Mouse (Mus musculus) cerebellum, adult 2 months (tissue): ENCODE measurements around the gene 2610301B20Rik. TPM values are rescaled to one million over a fixed set of nuclear protein-coding genes. Genes with fewer than 3 reads are reported as not detected.

ENCODE experiments used
- DNase-seq, 2 experiments: peaks; one replicate each; pipeline ENCODE4 v3.0.0; 2021
- H3K27ac ChIP-seq: fragments of 200-500 bp; 2 replicates; pipeline ENCODE4 v1.5.1; 2012; ENCODE audit warnings: low read length, control low read depth, inconsistent platforms; ENCODE audit not compliant: insufficient read depth
- H3K27me3 ChIP-seq: fragments of 200-500 bp; 2 replicates; pipeline ENCODE4 v1.6.1; 2012; ENCODE audit warnings: inconsistent platforms, mild to moderate bottlenecking, low read length, moderate library complexity; ENCODE audit not compliant: control insufficient read depth, insufficient read depth
- H3K4me1 ChIP-seq: fragments of 200-500 bp; 2 replicates; pipeline ENCODE4 v1.6.1; 2011; ENCODE audit warnings: low read length; ENCODE audit not compliant: control insufficient read depth, insufficient read depth
- H3K4me3 ChIP-seq: fragments of 200-500 bp; replicated peaks from 2 replicates; pipeline ENCODE3; 2011; ENCODE audit warnings: mild to moderate bottlenecking, low read depth, low read length, control low read depth; ENCODE audit not compliant: insufficient read depth
- CTCF ChIP-seq: fragments of 200-500 bp; IDR thresholded peaks from 2 replicates; pipeline ENCODE4 v1.5.1; 2011; ENCODE audit warnings: low read depth, mild to moderate bottlenecking, control low read depth, low read length, moderate library complexity, borderline replicate concordance; ENCODE audit not compliant: insufficient read depth
- POLR2A ChIP-seq: fragments of 200-500 bp; IDR thresholded peaks from 2 replicates; pipeline ENCODE4 v1.6.1; 2011; ENCODE audit warnings: low read length, control low read depth, borderline replicate concordance; ENCODE audit not compliant: insufficient read depth
- WGBS: fragments of 180-500 bp; shearing (Covaris S2); methylation state at CpG from one replicate; pipeline ENCODE4 v1.1.7; 2018; 5-methylcytosine and 5-hydroxymethylcytosine counted together
- polyA plus RNA-seq: library from polyadenylated mRNA; depleted of rRNA; stranded (reverse); fragments of >200 nt; gene quantifications from 2 replicates; pipeline ENCODE4 v1.2.3, GENCODE M21; 2012

Gene 2610301B20Rik
- polyA plus RNA-seq, 1 experiment: 32.1 TPM

GRCm38 (mm10) chr4:10912611-10913301 is 38.5 kb downstream of the 2610301B20Rik start:
- Histone ChIP-seq H3K27me3 (no peaks in the 10 kb centered on the region), H3K4me3 (no peak overlapping the region), H3K27ac (no peak overlapping the region), H3K4me1 (no peaks in the 10 kb centered on the region)
- WGBS: 23% methylated on average over 7 of the region's 7 CpGs
- no peak for TF ChIP-seq POLR2A
- TF ChIP-seq CTCF: peak; percentile 79
- DNase-seq: peak; percentile 66 to 82

DNA sequence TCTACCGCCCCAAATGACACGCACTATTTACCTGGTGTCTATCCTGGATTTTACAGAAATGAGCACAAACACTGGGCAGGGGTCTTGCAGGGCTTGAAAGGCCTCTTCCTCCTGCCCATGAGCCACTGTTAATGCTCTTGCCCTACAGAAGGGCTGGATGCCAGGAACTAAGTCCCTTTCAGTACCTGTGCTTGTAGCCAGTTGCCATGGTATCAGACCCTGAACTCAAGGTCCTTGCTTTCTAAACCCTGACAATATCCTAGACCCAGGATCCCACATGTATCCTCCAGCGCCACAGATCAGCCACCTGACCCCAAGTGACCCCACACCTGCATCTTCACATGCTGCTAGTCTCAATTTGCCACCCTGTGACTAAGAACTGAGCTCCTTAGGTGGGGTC is 39.1 kb downstream of the 2610301B20Rik start:
- 96% methylated on average over 3 of the region's 3 CpGs for WGBS
- no peak for DNase-seq

DNA sequence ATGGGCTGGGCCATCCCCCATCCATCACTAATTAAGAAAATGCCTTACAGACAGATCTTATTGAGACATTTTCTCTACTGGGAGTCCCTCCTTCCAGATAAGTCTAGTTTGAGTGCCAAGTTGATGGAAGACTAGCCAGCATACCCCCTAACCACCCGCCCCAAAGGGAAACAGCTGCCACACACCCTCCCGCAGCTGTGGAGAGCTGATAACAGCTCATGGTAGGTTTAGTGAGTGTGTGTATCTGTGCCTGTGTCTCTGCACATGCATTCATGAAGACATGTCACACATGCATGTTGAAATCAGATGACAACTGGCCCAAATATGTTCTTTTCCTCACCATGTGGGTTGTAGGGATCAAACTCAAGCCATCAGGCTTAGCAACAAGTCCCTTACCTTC is 40.5 kb downstream of the 2610301B20Rik start:
- Histone ChIP-seq H3K27ac (no peak overlapping the region), H3K27me3 (no peaks in the 10 kb centered on the region), H3K4me1 (no peaks in the 10 kb centered on the region), H3K4me3 (no peak overlapping the region)
- TF ChIP-seq POLR2A (no peak), CTCF (no peak)
- WGBS: 54% methylated on average over 2 of the region's 2 CpGs
- DNase-seq: no peak

More for the DNA sequence above, 39.1 kb downstream of the 2610301B20Rik start:
- H3K4me3 ChIP-seq: no peak overlapping the region
- H3K27me3 ChIP-seq: no peaks in the 10 kb centered on the region
- no peaks in the 10 kb centered on the region for H3K4me1 ChIP-seq
- H3K27ac ChIP-seq: no peak overlapping the region
- TF ChIP-seq POLR2A (no peak), CTCF (no peak)

- no peak overlapping the region for H3K4me3 ChIP-seq
- TF ChIP-seq POLR2A: no peak
- no peak for TF ChIP-seq CTCF
- no peak overlapping the region for H3K27ac ChIP-seq
- WGBS: 85% methylated on average over 3 of the region's 3 CpGs
- no peak for DNase-seq
- no peaks in the 10 kb centered on the region for H3K27me3 ChIP-seq
- no peaks in the 10 kb centered on the region for H3K4me1 ChIP-seq
Observed at GRCm38 (mm10) chr4:10915271-10915670, 41.0 kb downstream of the 2610301B20Rik start.

DNA sequence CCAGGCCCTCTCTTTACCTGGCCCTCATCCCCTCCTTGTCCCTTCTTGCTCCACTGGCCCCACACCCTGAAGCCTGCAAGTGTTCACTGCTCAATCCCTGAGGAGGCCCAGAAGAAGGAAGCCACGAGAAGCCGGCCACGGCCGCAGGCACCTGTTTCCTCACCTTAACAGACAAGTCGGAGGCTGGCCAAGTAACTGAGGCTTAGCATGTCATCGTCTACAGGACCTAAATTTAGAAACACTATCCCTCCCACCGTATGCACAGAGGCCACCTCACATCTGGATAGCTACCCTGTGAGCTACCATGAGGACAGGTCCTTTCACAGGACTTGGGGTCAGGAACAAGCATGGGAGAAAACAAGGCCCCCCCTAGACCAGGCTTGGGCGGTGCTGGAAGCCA is 44.1 kb downstream of the 2610301B20Rik start:
- no peak for TF ChIP-seq CTCF
- no peak for TF ChIP-seq POLR2A
- DNase-seq: no peak
- 90% methylated on average over 8 of the region's 8 CpGs for WGBS

DNA sequence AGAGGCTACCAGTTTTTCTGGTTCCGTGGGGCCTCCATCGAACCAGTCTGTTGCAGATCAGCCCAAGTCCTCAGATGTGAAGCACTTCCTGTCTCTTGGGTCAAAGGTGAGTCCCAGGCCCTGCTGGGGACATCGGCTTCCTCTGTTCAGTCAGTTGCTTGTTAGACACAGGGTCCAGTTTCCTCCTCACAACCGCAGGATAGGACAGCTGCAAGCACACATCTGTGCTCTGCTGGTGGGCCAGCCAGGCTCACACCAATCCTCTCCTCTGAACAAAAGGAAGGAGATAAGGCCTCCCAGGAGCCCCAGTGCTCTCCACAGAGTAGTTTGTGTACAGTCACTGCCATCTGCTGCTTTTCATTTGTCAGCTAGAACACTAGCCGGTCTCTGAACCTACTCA is 44.8 kb downstream of the 2610301B20Rik start:
- WGBS: 69% methylated on average over 5 of the region's 5 CpGs
- DNase-seq: no peak
- Histone ChIP-seq H3K27ac (no peak overlapping the region), H3K4me3 (no peak overlapping the region), H3K4me1 (no peaks in the 10 kb centered on the region), H3K27me3 (no peaks in the 10 kb centered on the region)
- TF ChIP-seq POLR2A: no peak
- no peak for TF ChIP-seq CTCF

More for the DNA sequence above, 44.1 kb downstream of the 2610301B20Rik start:
- Histone ChIP-seq H3K4me1 (no peaks in the 10 kb centered on the region), H3K27me3 (no peaks in the 10 kb centered on the region), H3K4me3 (no peak overlapping the region), H3K27ac (no peak overlapping the region)

DNA sequence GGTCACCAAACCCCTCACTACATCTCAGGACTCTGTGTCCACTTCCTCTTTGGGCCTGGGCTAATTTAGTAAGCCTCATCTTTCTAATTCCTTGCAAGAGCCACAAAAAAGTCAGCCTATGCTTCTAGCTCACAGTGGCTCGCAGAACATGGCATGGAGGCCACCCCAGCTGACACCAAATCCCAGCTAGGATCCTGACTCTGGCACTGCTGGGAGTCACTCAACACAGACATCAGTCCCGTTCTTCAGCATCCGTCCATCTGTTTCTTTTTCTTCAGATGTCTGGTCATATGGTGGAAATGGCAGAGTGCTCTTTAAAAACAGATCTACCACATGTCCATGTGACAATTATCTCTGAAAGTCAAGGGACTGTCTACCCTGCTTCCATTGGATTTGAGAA is 45.2 kb downstream of the 2610301B20Rik start:
- DNase-seq: no peak
- no peaks in the 10 kb centered on the region for H3K27me3 ChIP-seq
- H3K4me3 ChIP-seq: no peak overlapping the region
- H3K4me1 ChIP-seq: no peaks in the 10 kb centered on the region
- H3K27ac ChIP-seq: no peak overlapping the region
- 38% methylated on average over 3 of the region's 3 CpGs for WGBS
- TF ChIP-seq POLR2A: no peak
- no peak for TF ChIP-seq CTCF

GRCm38 (mm10) chr4:10919987-10920386 is 45.7 kb downstream of the 2610301B20Rik start:
- H3K4me1 ChIP-seq: no peaks in the 10 kb centered on the region
- 60% methylated on average over 6 of the region's 6 CpGs for WGBS
- no peak for TF ChIP-seq POLR2A
- no peaks in the 10 kb centered on the region for H3K27me3 ChIP-seq
- no peak for DNase-seq
- no peak overlapping the region for H3K4me3 ChIP-seq
- no peak overlapping the region for H3K27ac ChIP-seq
